Mouse (Mus musculus): ENCODE results near the gene Pomp.

GRCm38 (mm10) chr5:147826546-147826945, 33.7 kb upstream of the Pomp start:
- TF ChIP-seq CTCF (IDR thresholded peaks at IDR 0.05; ENCODE audit: borderline replicate concordance, insufficient read depth, low read length) (no peak), POLR2A (IDR thresholded peaks at IDR 0.05; ENCODE audit: low read depth, low read length) (no peak)
